Mouse (Mus musculus) lung, postnatal 14 days (tissue): Measurements from ENCODE around the gene Tm4sf5.
A peak's percentile ranks its signal among the peaks of the same experiment; 100 is the strongest.

Experiments
- DNase-seq: peaks from one replicate; pipeline ENCODE4 v3.0.0; 2021

The Tm4sf5 gene

GRCm38 (mm10) chr11:70553940-70554339, 48.9 kb downstream of the Tm4sf5 start:
- peak; percentile 15 for DNase-seq

- no peak for DNase-seq
These were observed 52.5 kb downstream of the Tm4sf5 start for GRCm38 (mm10) chr11:70557545-70557944.
